Mouse (Mus musculus) stomach, embryonic 15.5 days (tissue): ENCODE measurements around the gene Cryz. TPM values are rescaled to one million over a fixed set of nuclear protein-coding genes. Genes with fewer than 3 reads are reported as not detected.
A peak's percentile ranks its signal among the peaks of the same experiment; 100 is the strongest.

Experiments
- ATAC-seq: fragments of 200-750 bp; cut with Nextera tagmentation; 2 replicates; pipeline ENCODE4 v1.8.0; 2017; ENCODE audit warnings: low read depth, moderate number of reproducible peaks, moderate TSS enrichment; ENCODE audit not compliant: insufficient read depth, low FRiP score
- H3K27ac ChIP-seq: fragments of 300-500 bp; sonication (generic); 2 replicates; pipeline ENCODE4 v1.5.1; 2015; ENCODE audit warnings: mild to moderate bottlenecking, inconsistent platforms
- H3K27me3 ChIP-seq: fragments of 300-500 bp; sonication (generic); replicated peaks from 2 replicates; pipeline ENCODE4 v1.6.1; 2015; ENCODE audit warnings: inconsistent platforms
- H3K36me3 ChIP-seq: fragments of 300-500 bp; sonication (generic); 2 replicates; pipeline ENCODE4 v1.6.1; 2015; ENCODE audit warnings: inconsistent platforms
- H3K4me1 ChIP-seq: fragments of 300-500 bp; sonication (generic); 2 replicates; pipeline ENCODE4 v1.6.1; 2015; ENCODE audit warnings: inconsistent platforms
- H3K4me2 ChIP-seq: fragments of 300-500 bp; sonication (generic); 2 replicates; pipeline ENCODE4 v1.6.1; 2015; ENCODE audit warnings: mild to moderate bottlenecking, inconsistent platforms
- H3K4me3 ChIP-seq: fragments of 300-500 bp; sonication (generic); replicated peaks from 2 replicates; pipeline ENCODE4 v1.5.1; 2015; ENCODE audit warnings: inconsistent platforms
- H3K9ac ChIP-seq: fragments of 300-500 bp; sonication (generic); 2 replicates; pipeline ENCODE4 v1.6.1; 2015; ENCODE audit warnings: inconsistent platforms
- H3K9me3 ChIP-seq: fragments of 300-500 bp; sonication (generic); 2 replicates; pipeline ENCODE4 v1.6.1; 2016; ENCODE audit warnings: inconsistent platforms
- WGBS: fragments of 180-500 bp; shearing (Covaris S2); methylation state at CpG from one replicate; pipeline ENCODE4 v1.1.7; 2015; 5-methylcytosine and 5-hydroxymethylcytosine counted together
- polyA plus RNA-seq: library from polyadenylated mRNA; unstranded; fragments of >200 nt; fragmentation: Nextera tagmentation; extraction: Ambion mirVana; gene quantifications from 2 replicates; pipeline ENCODE4 v1.2.1, GENCODE M21; 2015

Gene Cryz
- polyA plus RNA-seq, 1 experiment from 2014 or later = 15.8 TPM

- no peak overlapping the region for H3K9ac ChIP-seq
- no peaks in the 10 kb centered on the region for H3K4me1 ChIP-seq
- H3K9me3 ChIP-seq = no peaks in the 10 kb centered on the region
- H3K4me3 ChIP-seq = no peak overlapping the region
- peaks cover 3% of the 10 kb centered on the region; the same call in 1 of the 2 replicates for H3K36me3 ChIP-seq
- 85% methylated on average over 8 of the region's 8 CpGs for WGBS
- H3K27me3 ChIP-seq = no peaks in the 10 kb centered on the region
- H3K4me2 ChIP-seq = no peak overlapping the region
- ATAC-seq = no peak
- no peak overlapping the region for H3K27ac ChIP-seq
Measured at GRCm38 (mm10) chr3:154577895-154578294, 18.6 kb upstream of the Cryz start.

- no peak overlapping the region for H3K27ac ChIP-seq
- 85% methylated on average over 8 of the region's 8 CpGs for WGBS
- no peaks in the 10 kb centered on the region for H3K27me3 ChIP-seq
- H3K36me3 ChIP-seq = peaks cover 11% of the 10 kb centered on the region
- no peak for ATAC-seq
- no peak overlapping the region for H3K9ac ChIP-seq
- H3K4me3 ChIP-seq = no peak overlapping the region
- no peaks in the 10 kb centered on the region for H3K9me3 ChIP-seq
- H3K4me2 ChIP-seq = no peak overlapping the region
- H3K4me1 ChIP-seq = no peaks in the 10 kb centered on the region
Measured at GRCm38 (mm10) chr3:154584351-154584750, 12.2 kb upstream of the Cryz start.

GRCm38 (mm10) chr3:154590971-154591370 lies 5.5 kb upstream of the Cryz start:
- 88% methylated on average over 5 of the region's 5 CpGs for WGBS
- no peaks in the 10 kb centered on the region for H3K27me3 ChIP-seq
- no peaks in the 10 kb centered on the region for H3K9me3 ChIP-seq
- H3K4me3 ChIP-seq = no peak overlapping the region
- H3K4me1 ChIP-seq = no peaks in the 10 kb centered on the region
- H3K9ac ChIP-seq = no peak overlapping the region
- ATAC-seq = no peak
- H3K27ac ChIP-seq = no peak overlapping the region
- H3K4me2 ChIP-seq = no peak overlapping the region
- peaks cover 15% of the 10 kb centered on the region for H3K36me3 ChIP-seq

- Histone ChIP-seq H3K36me3 (peaks cover 15% of the 10 kb centered on the region; the same call in 1 of the 2 replicates), H3K4me1 (peaks cover 2% of the 10 kb centered on the region; the same call in 1 of the 2 replicates), H3K4me3 (no peak overlapping the region), H3K9me3 (no peaks in the 10 kb centered on the region), H3K9ac (no peak overlapping the region), H3K27ac (no peak overlapping the region), H3K27me3 (no peaks in the 10 kb centered on the region), H3K4me2 (no peak overlapping the region)
- no peak for ATAC-seq
- 87% methylated on average over 3 of the region's 3 CpGs for WGBS
Measured at GRCm38 (mm10) chr3:154591621-154592020, 4.9 kb upstream of the Cryz start.

GRCm38 (mm10) chr3:154593596-154593995 lies 2.9 kb upstream of the Cryz start:
- peaks cover 6% of the 10 kb centered on the region for H3K4me1 ChIP-seq
- no peaks in the 10 kb centered on the region for H3K27me3 ChIP-seq
- peaks cover 15% of the 10 kb centered on the region; the same call in 1 of the 2 replicates for H3K36me3 ChIP-seq
- H3K27ac ChIP-seq = no peak overlapping the region
- H3K4me2 ChIP-seq = no peak overlapping the region
- H3K9me3 ChIP-seq = no peaks in the 10 kb centered on the region
- H3K4me3 ChIP-seq = no peak overlapping the region
- 91% methylated on average over 6 of the region's 6 CpGs for WGBS
- no peak overlapping the region for H3K9ac ChIP-seq
- ATAC-seq = no peak

- Histone ChIP-seq H3K4me3 (no peak overlapping the region), H3K9ac (no peak overlapping the region), H3K27me3 (no peaks in the 10 kb centered on the region), H3K27ac (no peak overlapping the region), H3K36me3 (peaks cover 15% of the 10 kb centered on the region; the same call in 1 of the 2 replicates), H3K4me2 (no peak overlapping the region), H3K9me3 (no peaks in the 10 kb centered on the region), H3K4me1 (peaks cover 6% of the 10 kb centered on the region)
- WGBS = 91% methylated on average over 6 of the region's 6 CpGs
- no peak for ATAC-seq
Measured at GRCm38 (mm10) chr3:154594156-154594555, 2.4 kb upstream of the Cryz start.

GRCm38 (mm10) chr3:154596934-154597554 lies 533 bp downstream of the Cryz start, which contains the start of gene Tyw3:
Gene Tyw3 (minus strand): TSS chr3:154597104.
- under 1% methylated on average over 38 of the region's 38 CpGs for WGBS
- H3K4me1 ChIP-seq = peaks cover 6% of the 10 kb centered on the region
- peaks cover 8% of the 10 kb centered on the region; the same call in 1 of the 2 replicates for H3K36me3 ChIP-seq
- peak within 1 kb of the TSS; percentile 71 for H3K9ac ChIP-seq
- peak within 1 kb of the TSS; percentile 94 for H3K27ac ChIP-seq
- no peaks in the 10 kb centered on the region for H3K27me3 ChIP-seq
- peak; percentile 96 for ATAC-seq
- peak within 1 kb of the TSS; percentile 80 for H3K4me2 ChIP-seq
- no peaks in the 10 kb centered on the region for H3K9me3 ChIP-seq
- H3K4me3 ChIP-seq = peak within 1 kb of the TSS; percentile 81

- peak overlapping the region; percentile 71; the same call in 1 of the 2 replicates for H3K9ac ChIP-seq
Measured at GRCm38 (mm10) chr3:154597561-154597960, 1.1 kb downstream of the Cryz start.

GRCm38 (mm10) chr3:154602141-154602540 lies 5.6 kb downstream of the Cryz start:
- H3K4me3 ChIP-seq = no peak overlapping the region

More at GRCm38 (mm10) chr3:154597561-154597960, 1.1 kb downstream of the Cryz start:
- no peaks in the 10 kb centered on the region for H3K27me3 ChIP-seq
- peak overlapping the region; percentile 94 for H3K27ac ChIP-seq
- H3K4me2 ChIP-seq = peak overlapping the region; percentile 80
- H3K9me3 ChIP-seq = no peaks in the 10 kb centered on the region
- H3K36me3 ChIP-seq = peaks cover 3% of the 10 kb centered on the region; the same call in 1 of the 2 replicates
- 29% methylated on average over 7 of the region's 7 CpGs for WGBS
- peak; percentile 21; the same call in 1 of the 2 replicates for ATAC-seq
- H3K4me1 ChIP-seq = peaks cover 6% of the 10 kb centered on the region
- peak overlapping the region; percentile 81 for H3K4me3 ChIP-seq

GRCm38 (mm10) chr3:154604871-154605270 lies 8.4 kb downstream of the Cryz start:
- no peaks in the 10 kb centered on the region for H3K4me1 ChIP-seq
- H3K9ac ChIP-seq = no peak overlapping the region
- 76% methylated on average over 5 of the region's 5 CpGs for WGBS
- no peak overlapping the region for H3K4me2 ChIP-seq
- H3K9me3 ChIP-seq = no peaks in the 10 kb centered on the region
- H3K27me3 ChIP-seq = no peaks in the 10 kb centered on the region
- no peak overlapping the region for H3K4me3 ChIP-seq
- no peaks in the 10 kb centered on the region for H3K36me3 ChIP-seq
- no peak for ATAC-seq
- H3K27ac ChIP-seq = no peak overlapping the region

More at GRCm38 (mm10) chr3:154602141-154602540, 5.6 kb downstream of the Cryz start:
- Histone ChIP-seq H3K4me1 (peaks cover 4% of the 10 kb centered on the region; the same call in 1 of the 2 replicates), H3K9ac (no peak overlapping the region), H3K27ac (no peak overlapping the region), H3K27me3 (no peaks in the 10 kb centered on the region), H3K4me2 (no peak overlapping the region), H3K9me3 (no peaks in the 10 kb centered on the region), H3K36me3 (no peaks in the 10 kb centered on the region)
- no peak for ATAC-seq

- WGBS = 64% methylated on average over 1 of the region's 1 CpGs
Measured at GRCm38 (mm10) chr3:154607896-154608295, 11.4 kb downstream of the Cryz start.

GRCm38 (mm10) chr3:154611888-154612287 lies 15.4 kb downstream of the Cryz start:
- H3K4me3 ChIP-seq = no peak overlapping the region
- 81% methylated on average over 3 of the region's 3 CpGs for WGBS
- ATAC-seq = no peak

More at GRCm38 (mm10) chr3:154607896-154608295, 11.4 kb downstream of the Cryz start:
- ATAC-seq = no peak
- H3K36me3 ChIP-seq = no peaks in the 10 kb centered on the region
- no peaks in the 10 kb centered on the region for H3K4me1 ChIP-seq
- H3K27ac ChIP-seq = no peak overlapping the region
- no peak overlapping the region for H3K9ac ChIP-seq
- no peaks in the 10 kb centered on the region for H3K9me3 ChIP-seq
- H3K27me3 ChIP-seq = no peaks in the 10 kb centered on the region
- H3K4me2 ChIP-seq = no peak overlapping the region
- no peak overlapping the region for H3K4me3 ChIP-seq

More at GRCm38 (mm10) chr3:154611888-154612287, 15.4 kb downstream of the Cryz start:
- no peak overlapping the region for H3K9ac ChIP-seq
- H3K4me2 ChIP-seq = no peak overlapping the region
- H3K9me3 ChIP-seq = no peaks in the 10 kb centered on the region
- H3K4me1 ChIP-seq = no peaks in the 10 kb centered on the region
- no peak overlapping the region for H3K27ac ChIP-seq
- no peaks in the 10 kb centered on the region; the same call in 1 of the 2 replicates for H3K36me3 ChIP-seq
- H3K27me3 ChIP-seq = no peaks in the 10 kb centered on the region
